Mouse (Mus musculus) layer of hippocampus, postnatal 14 days (tissue): ENCODE measurements at regions not wholly inside any gene's neighbourhood (a gene's known extent, or its start where the extent isn't known, plus 50 kb on each side); places are given as distances from the start of the nearest gene placed in this dataset.
A peak's percentile ranks its signal among the peaks of the same experiment; 100 is the strongest.

Experiments used
- DNase-seq, 2 experiments: peaks; one replicate each; pipeline ENCODE4 v3.0.0; 2021 to 2022; ENCODE audit warnings: low spot score in 2 of 2, mixed read lengths in 1 of 2

DNA sequence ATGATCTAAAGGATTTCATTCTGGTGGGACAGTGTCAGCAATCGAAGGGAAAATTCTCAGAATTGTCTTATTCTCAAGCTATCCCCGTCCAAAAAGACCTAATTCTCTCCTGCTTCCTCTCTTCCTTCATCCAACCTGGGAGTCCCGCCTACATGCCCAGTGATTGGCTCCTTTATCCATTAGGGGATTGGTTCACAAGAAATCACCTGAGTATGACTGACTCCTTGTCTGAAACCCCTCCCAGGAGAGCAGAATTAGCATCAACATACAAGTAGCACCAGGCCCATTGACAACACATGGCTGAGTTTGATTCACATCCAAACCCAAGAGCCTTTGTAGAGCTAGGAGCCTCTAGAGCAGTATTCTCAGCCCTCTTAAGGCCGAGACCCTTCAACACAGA is 148.9 kb downstream of the Zfp706 start:
- no peak for DNase-seq

DNA sequence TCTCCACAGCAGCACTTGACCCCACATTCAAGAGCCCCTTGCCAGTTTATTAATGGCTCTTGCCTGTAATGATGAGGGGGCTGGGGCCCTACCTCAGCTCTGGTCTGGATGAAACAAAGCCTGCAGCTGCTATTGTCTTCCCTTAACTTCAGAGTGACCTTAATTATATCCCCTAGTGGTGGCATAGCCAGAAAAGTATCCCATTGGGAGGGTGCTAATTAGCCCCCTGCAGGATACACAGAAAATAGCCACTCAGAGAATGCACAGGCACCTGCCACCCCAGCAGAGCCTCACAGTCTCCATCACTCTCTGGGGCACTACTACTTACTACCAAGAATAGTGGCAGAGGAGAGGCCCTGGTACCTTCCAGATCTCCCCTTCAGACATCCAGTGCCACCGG is 150.0 kb downstream of the Zfp706 start:
- DNase-seq = no peak

DNA sequence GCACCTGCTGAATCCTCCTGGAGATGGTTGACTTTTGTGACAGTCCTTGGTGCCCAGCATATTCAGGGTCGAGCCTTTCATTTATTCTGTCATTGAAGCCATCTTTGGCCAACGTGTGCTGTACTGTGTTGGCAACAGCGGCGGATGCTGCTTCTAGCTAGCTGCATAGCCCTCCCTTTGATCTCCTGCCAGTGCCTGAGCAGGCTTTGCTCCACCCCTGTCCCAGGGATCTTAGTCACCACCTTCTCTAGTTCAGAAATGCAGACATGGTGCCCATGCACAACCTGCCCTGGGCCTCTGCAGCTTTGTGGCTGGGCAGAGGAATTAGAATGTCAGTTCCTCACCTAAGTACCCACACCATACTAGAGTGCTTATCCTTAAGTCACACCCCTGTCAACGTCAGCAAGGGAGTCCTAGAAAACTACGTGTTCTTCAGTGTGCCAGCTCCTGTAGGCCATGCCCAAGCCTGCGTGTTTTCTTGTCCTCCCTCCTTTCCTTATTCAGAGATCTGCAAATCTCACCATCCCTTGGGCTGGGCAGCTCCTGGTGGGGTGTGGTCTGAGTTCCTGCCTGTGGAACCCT is 151.9 kb downstream of the Zfp706 start:
- DNase-seq = no peak

DNA sequence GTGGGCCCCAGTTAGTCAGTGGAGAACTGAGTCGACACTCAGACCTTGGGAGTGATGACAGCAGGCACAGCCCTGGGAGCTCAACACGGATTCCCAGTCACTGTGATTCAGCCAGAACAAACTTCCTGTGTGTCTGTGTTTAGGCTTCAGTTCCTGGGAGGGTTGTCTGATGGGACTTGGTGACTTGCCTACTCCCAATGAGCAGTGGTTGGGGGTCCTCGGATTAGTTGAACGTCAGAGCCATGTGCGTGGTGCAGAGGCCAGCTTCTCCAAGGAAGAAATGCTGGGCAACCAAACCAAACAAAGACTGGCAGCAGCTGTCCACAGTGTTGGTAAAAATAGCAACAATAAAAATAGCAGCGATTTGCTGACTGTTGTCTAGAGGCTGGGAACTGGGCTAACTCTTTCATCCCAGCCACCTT is 152.7 kb downstream of the Zfp706 start:
- DNase-seq = peak in 1 of 2 experiments; percentile 31

DNA sequence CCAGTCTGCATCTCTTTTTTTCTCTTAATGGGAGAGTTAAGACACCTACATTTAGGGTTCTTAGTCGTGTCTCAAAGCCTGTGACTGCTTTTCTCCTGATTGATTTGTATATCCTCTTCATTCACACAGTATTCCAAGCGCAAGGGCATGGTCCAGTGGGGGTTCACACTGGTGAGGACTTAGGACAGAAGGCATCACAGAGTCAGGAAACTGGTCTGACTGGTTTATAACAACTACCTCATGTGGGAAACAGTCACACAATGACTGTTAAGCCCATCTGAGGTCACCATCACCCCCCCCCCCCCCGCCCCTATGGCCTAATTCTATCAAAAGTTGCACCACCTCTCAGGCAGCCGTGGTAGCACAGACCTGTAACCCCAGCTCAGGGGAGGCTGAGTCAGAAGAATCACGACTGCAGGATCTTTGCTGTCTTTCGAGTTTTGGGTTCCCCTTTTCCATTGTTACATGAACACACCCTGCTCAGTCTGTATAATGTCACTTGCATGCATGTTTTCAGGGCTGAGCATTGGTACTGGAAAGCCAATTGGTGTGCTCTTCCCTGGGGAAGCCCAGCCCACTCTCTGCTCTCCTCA is 155.2 kb downstream of the Zfp706 start:
- DNase-seq = no peak

DNA sequence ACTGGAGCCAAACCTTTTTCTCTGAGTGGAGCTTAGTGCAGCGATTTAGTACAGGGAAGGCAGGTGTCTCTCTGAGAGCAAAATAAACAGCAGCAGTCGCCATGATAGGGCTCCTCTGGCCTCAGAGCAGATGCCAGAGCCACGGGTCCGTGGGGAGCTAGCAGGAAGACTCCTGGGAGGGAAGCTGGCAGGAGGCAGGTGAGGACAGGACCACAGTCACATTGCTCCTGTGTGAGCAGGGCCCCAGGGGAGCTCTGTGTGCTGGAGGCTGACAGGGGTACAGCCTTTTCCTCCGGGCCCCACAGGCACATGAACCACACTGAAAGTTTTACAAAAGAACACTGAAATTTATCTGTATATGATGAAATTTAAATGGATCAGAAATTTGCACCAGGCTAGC is 159.3 kb downstream of the Zfp706 start:
- no peak for DNase-seq

DNA sequence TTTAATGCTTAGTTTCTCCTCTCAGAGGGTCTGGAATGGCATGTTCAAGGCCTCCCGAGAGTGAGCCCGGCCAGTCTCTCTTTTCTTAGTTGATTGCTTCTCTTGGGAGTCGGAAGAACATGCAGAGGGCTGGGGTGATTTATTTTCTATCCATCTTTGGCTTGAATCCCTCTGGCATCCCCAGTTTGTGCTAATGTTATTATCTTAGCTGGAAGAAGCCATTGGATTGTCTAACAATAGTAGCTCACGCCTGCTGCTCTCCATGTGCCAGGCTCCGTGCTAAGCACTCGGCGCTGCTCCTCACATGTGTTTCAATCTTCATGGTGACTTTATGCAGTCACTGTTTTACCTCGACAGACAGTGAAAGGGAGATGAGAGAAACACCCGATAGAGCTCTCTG is 160.8 kb downstream of the Zfp706 start:
- no peak for DNase-seq
